Mouse (Mus musculus) layer of hippocampus, adult 2 months (tissue): Measurements from ENCODE around the gene AC124108.1. TPM values are rescaled to one million over a fixed set of nuclear protein-coding genes. Genes with fewer than 3 reads are reported as not detected.

ENCODE experiments used
- DNase-seq, 2 experiments: peaks; one replicate each; pipeline ENCODE4 v3.0.0; 2022; ENCODE audit warnings: low spot score in 2 of 2
- H3K27ac ChIP-seq: fragments of 200-600 bp; 2 replicates; pipeline ENCODE4 v1.8.1; 2022
- H3K4me3 ChIP-seq: fragments of 200-600 bp; 2 replicates; pipeline ENCODE4 v1.8.1; 2022; ENCODE audit warnings: mild to moderate bottlenecking
- CTCF ChIP-seq: fragments of 200-600 bp; conservative IDR thresholded peaks from 2 replicates; pipeline ENCODE4 v1.8.1; 2022; ENCODE audit warnings: antibody characterized with exemption, mild to moderate bottlenecking, moderate library complexity
- microRNA-seq, 2 experiments: library from miRNA; unstranded; fragments of <30 nt; microRNA quantifications; one replicate each; pipeline ENCODE4 v1.2.0; 2021
- total RNA-seq, 2 experiments: library from RNA; stranded (reverse); gene quantifications; 2 replicates each; pipeline ENCODE4 v1.2.3; 2021

AC124108.1 gene
- total RNA-seq, 2 experiments from 2014 or later, result 0.47 to 0.61 TPM

GRCm38 (mm10) chr1:132216276-132216675, 25.0 kb downstream of the AC124108.1 start:
- H3K4me3 ChIP-seq, result no peak overlapping the region
- no peak for TF ChIP-seq CTCF
- no peak for DNase-seq
- H3K27ac ChIP-seq, result no peak overlapping the region

- DNase-seq, result no peak
- Histone ChIP-seq H3K4me3 (no peak overlapping the region), H3K27ac (no peak overlapping the region; the same call in 1 of the 2 replicates)
- no peak for TF ChIP-seq CTCF
These were observed 30.4 kb downstream of the AC124108.1 start for GRCm38 (mm10) chr1:132221627-132222026.

DNA sequence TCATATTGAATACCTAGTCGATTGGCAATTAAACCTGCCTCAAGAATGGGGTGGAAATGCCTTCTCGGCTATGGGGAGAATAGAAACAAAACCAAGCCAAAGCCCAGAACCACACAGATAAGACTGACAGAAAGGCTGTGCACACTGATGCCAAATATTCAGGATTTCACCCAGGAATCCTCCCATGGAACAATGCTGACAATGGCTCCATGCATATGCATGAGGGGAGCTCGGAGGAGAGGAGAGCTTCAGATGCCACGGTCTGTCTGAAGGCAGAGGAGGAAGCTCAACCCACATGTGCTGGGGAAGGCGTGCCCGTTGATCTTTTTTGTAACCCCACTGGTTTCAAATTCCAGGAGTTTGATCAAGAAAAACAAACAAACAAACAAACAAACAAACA, 30.9 kb downstream of the AC124108.1 start:
- Histone ChIP-seq H3K4me3 (no peak overlapping the region), H3K27ac (peak overlapping the region; percentile 49; the same call in 1 of the 2 replicates)
- DNase-seq, result no peak
- TF ChIP-seq CTCF, result no peak

DNA sequence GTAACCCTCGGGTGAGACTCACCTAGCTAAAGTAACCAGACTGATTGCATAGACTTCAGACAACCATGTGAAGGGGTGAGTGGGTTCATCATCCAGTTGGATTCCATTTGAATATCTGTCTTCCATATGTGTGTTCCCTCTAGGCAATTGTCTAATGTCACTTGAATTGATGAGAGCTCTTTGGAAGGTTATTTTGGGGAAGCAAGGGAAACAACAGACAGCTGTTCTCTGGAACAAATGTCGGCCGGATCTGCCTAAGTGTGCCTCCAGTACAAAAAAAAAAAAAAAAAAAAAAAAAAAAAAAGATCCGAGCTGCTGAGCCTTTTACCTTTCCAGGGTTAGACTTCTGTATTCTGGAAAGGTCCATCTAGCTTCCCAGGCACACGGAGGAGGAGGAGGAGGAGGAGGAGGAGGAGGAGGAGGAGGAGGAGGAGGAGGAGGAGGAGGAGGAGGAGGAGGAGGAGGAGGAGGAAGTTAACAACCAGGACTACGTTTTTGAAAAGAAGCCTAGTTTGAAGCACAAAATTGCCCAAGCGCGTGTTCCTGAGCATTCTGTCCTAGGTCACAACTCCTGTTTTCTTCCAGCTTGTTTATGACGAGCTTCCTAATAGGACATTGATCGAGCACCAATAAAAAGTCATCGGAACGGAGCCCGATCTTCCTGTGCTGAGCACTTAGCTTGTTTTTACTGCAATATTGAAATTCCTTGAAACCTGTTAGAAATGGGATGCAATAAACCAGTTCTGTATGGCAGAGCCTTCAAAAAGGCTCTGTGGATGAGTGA, 35.2 kb downstream of the AC124108.1 start:
- H3K27ac ChIP-seq, result peak overlapping the region; percentile 36; the same call in 1 of the 2 replicates
- TF ChIP-seq CTCF, result no peak
- no peak overlapping the region for H3K4me3 ChIP-seq
- DNase-seq, result no peak

GRCm38 (mm10) chr1:132229667-132230066, 38.4 kb downstream of the AC124108.1 start, which contains the start of gene Gm10188:
Gene Gm10188, minus strand, starts transcription at chr1:132229767.
- TF ChIP-seq CTCF, result no peak
- DNase-seq, result no peak
- Histone ChIP-seq H3K27ac (no peak within 1 kb of the TSS), H3K4me3 (no peak within 1 kb of the TSS)

DNA sequence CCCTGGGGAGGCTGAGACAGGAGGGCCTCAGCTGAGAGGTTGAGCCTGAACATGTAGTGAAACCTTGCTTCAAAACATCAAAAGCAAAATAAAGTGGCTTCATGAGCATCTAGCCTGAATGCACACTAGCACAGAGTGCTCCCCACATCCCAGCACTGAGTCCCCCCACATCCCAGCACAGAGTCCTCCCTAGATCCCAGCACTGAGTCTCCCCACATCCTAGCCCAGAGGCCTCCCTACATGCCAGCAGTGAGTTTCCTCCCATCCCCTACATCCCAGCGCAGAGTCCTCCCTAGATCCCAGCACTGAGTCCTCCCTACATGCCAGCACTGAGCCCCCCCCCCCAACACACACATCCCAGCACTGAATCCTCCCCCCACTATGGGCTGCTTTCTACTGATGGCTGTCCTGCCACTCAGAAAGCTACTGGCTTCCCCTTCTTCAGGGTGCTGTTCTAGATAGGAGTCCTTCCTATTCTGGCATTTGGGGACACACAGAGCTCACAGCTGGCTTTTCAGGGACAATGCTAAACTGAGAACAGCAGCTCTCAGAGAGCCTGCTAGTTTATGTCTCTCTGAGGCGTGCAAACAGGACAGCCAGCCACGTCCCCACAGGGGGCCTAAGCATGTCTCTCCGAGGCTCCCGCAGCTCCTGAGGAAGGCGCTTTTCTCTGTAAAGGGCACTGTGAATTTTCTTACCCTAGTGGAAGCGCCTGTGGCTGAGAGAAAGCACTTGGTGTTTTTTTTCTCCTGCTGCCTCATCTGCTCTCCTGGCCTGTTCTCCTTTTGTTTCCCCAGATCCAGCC, 40.4 kb downstream of the AC124108.1 start:
- Histone ChIP-seq H3K27ac (no peak overlapping the region), H3K4me3 (no peak overlapping the region)
- no peak for DNase-seq
- TF ChIP-seq CTCF, result no peak

DNA sequence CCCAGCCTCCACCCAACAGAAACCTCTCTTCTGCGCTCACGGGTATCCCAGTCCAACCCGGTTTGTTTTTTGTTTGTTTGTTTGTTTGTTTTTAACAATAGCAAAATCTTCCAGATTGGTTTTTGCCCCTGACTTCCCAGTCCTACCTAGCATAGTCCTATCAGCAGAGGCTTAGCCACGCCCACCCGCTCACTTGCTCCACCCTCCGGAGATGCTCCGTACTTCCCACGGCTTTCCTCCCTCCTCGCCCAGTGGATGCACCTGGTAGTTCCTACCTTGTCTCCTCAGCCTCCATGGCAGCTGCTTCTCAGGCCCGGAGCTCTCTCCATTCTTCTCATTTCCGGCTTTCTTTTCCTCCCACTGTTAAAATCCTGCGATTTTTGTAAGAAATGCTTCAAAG, 42.3 kb downstream of the AC124108.1 start:
- no peak for DNase-seq
- H3K4me3 ChIP-seq, result no peak overlapping the region
- peak; percentile 48 for TF ChIP-seq CTCF
- no peak overlapping the region for H3K27ac ChIP-seq

DNA sequence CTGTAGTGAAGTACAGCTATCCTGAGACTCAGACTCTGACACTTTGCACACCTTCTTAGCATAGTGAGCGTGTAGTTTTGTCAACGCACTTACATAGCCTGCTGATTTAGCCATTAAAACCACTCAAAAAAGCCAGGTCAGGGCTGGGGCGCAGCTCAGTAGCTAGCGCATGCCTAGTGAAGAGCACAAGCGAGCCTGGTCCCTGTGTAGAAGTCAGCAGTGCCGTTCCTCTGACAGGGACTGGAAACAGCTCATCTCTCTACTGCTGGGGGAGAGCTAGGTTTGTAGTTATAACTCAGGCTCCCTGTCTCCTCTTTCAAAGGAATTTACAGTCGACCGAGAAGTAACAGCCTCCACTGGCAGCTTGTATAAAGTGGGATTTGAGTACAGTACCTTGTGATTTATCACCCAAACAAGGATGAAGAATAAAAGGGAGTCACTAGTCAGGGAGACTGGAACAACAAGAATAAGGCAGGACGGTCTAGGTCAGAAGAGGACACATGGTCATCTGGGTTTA, 43.6 kb downstream of the AC124108.1 start:
- Histone ChIP-seq H3K27ac (no peak overlapping the region), H3K4me3 (no peak overlapping the region)
- no peak for TF ChIP-seq CTCF

GRCm38 (mm10) chr1:132237585-132238159, 46.4 kb downstream of the AC124108.1 start:
- Histone ChIP-seq H3K4me3 (no peak overlapping the region), H3K27ac (no peak overlapping the region)
- peak; percentile 35 to 80 for DNase-seq
- peak; percentile 97 for TF ChIP-seq CTCF

More for the DNA sequence above, 43.6 kb downstream of the AC124108.1 start:
- DNase-seq, result no peak

DNA sequence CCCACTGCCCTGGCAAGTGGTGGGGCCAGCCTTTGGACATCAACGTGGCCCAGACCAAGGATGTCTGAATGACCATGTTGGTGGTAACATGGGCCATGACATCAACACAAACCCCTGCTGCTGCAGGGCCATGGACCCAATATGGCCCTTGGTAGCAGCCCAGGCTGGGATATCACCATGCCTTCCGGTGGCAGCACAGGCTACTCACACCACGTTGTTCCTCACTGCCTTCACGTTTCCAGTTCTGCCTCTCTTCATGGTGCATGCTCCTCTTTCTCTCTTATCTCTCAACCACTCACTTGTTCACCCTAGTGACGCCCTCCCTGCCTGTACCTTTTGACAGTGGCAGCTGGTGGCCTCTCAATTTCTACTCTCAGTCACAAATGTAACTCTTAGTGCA, 53.8 kb downstream of the AC124108.1 start:
- no peak for DNase-seq
- no peak overlapping the region for H3K4me3 ChIP-seq
- no peak overlapping the region for H3K27ac ChIP-seq
- no peak for TF ChIP-seq CTCF

DNA sequence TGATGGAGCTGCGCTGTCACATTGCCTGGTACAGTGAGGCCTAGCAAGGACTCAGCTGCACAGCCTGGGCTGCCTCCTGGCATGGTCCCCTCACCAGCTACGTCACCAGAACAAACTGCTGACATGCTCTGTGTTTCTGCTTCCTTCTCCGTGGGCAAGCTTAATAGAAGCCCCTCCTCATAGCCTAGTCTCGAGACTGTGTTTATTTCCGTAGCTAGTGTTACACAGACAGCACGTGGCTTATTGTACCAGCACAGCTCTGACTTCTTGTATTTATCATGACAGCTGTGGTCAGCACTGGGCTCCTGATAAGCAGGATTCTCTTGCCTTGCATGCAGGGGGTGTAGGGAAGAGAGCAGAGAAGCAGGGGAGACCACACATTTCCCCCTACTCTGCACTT, 54.9 kb downstream of the AC124108.1 start:
- peak in 1 of 2 experiments; percentile 32 for DNase-seq
- no peak for TF ChIP-seq CTCF

DNA sequence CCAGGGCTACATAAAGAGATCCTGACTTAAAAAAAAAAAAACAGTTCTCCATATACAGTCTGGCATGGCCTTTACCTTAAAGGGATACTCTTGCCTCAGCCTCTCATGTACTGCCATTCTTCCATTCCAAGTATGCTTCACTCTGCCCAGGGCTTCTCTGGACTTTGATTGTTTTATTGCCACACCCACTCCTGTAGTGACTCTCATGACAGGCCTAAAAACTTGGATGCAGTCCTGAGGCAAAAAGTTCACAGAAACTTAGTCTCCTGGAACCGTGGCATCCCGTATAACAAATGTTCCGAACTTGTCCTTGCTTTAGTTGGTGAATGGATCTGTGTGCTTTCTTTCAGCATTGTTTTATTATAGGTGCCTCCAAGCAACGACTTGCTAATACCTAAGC, 55.4 kb downstream of the AC124108.1 start:
- Histone ChIP-seq H3K4me3 (no peak overlapping the region), H3K27ac (no peak overlapping the region)
- no peak for TF ChIP-seq CTCF
- DNase-seq, result no peak

More for the DNA sequence above, 54.9 kb downstream of the AC124108.1 start:
- H3K27ac ChIP-seq, result no peak overlapping the region
- H3K4me3 ChIP-seq, result no peak overlapping the region

DNA sequence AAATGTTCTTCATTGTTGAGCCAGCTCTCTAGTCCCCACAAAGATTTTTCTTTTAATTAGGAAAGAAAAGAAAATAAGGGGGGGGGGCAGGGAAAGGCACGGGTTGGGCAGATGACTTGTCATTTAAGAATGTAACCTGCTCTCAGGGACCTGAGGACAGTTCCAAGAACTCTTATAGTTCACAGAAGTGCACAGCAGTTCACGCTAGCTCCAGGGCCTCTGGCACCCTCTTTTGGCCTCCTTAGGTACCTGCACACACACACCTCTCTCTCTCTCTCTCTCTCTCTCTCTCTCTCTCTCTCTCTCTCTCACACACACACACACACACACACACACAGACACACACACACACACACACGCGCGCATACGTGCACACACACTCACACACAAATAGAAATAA, 63.2 kb downstream of the AC124108.1 start:
- H3K4me3 ChIP-seq, result no peak overlapping the region

More for the DNA sequence above, 63.2 kb downstream of the AC124108.1 start:
- H3K27ac ChIP-seq, result no peak overlapping the region
- 0 out of 2 replicates have a peak, but pooled peaks have one; percentile 7 for TF ChIP-seq CTCF
- DNase-seq, result no peak

Small RNAs within 50 kb of the gene (microRNA-seq; reads per million reads assigned to microRNA genes)
- gene Mir135b, result 12.5 to 21.0 reads per million in 2 experiments

Other genes with a start within 250 kb of the AC124108.1 start
- gene Slc45a3, start 228.5 kb upstream of the AC124108.1 start, total RNA-seq, result under 1 TPM; 0.41 to 0.64 TPM
- 10 to 100 TPM; 51.8 to 59.2 TPM for gene Elk4, start 183.8 kb upstream of the AC124108.1 start, total RNA-seq
- gene Mfsd4a, start 123.4 kb upstream of the AC124108.1 start, total RNA-seq, result 10 to 100 TPM; 73.9 to 77.9 TPM
- gene Cdk18, start 51.8 kb upstream of the AC124108.1 start, total RNA-seq, result 10 to 100 TPM; 21.7 to 23.7 TPM
- gene Lemd1, start within 50 bp of the AC124108.1 start, total RNA-seq, result under 1 TPM; 0.64 to 0.88 TPM
- gene Gm10188, start 38.3 kb downstream of the AC124108.1 start, total RNA-seq, result not detected
- 1 to 10 TPM; 4.0 to 4.3 TPM for gene Klhdc8a, start 107.2 kb downstream of the AC124108.1 start, total RNA-seq
- gene Nuak2, start 124.7 kb downstream of the AC124108.1 start, total RNA-seq, result 1 to 10 TPM in 1 of 2 experiments, under 1 TPM in 1; 0.76 to 1.7 TPM
- gene Tmcc2, start 199.8 kb downstream of the AC124108.1 start, total RNA-seq, result 100 to 1,000 TPM; 242 to 256 TPM
- 10 to 100 TPM; 49.0 to 50.2 TPM for gene Dstyk, start 226.1 kb downstream of the AC124108.1 start, total RNA-seq